Mouse (Mus musculus) 3134 (cell line): ENCODE data around the gene Olfr322.
"Not testable (repeated sequence)": the region's sequence is repeated elsewhere in the genome, so short reads cannot be mapped to it uniquely, and the experiment has no call there.

Experiments used
- DNase-seq: peaks from one replicate; pipeline ENCODE4 v3.0.0-alpha.2; 2011; ENCODE audit warnings: low spot score; ENCODE audit not compliant: insufficient read length; ENCODE audit errors: extremely low read depth

The Olfr322 gene

GRCm38 (mm10) chr11:58717723-58718122, 59.1 kb downstream of the Olfr322 start:
- not testable (repeated sequence) for DNase-seq
